Mouse (Mus musculus) left cerebral cortex, postnatal 10 days (tissue): ENCODE results near the gene Bpifb2. TPM values are rescaled to one million over a fixed set of nuclear protein-coding genes. Genes with fewer than 3 reads are reported as not detected.

Experiments
- DNase-seq, 2 experiments: peaks; one replicate each; pipeline ENCODE4 v3.0.0; 2021 to 2022; ENCODE audit warnings: low spot score in 2 of 2, mixed read lengths in 1 of 2; ENCODE audit errors: extremely low spot score in 1 of 2
- intact Hi-C: fragments of 180-260 bp; cut with DNase I; formaldehyde crosslinking; loops from one replicate; pipeline ENCODE4 v1.15.1; 2025
- total RNA-seq, 2 experiments: library from RNA; stranded (reverse); gene quantifications; 2 replicates each; pipeline ENCODE4 v1.2.3; 2021

Bpifb2 gene
- total RNA-seq, 2 experiments from 2014 or later: not detected

GRCm38 (mm10) chr2:153921246-153921645 lies 46.4 kb downstream of the Bpifb2 start:
- DNase-seq: no peak
- intact Hi-C loops: no loop called here

- peak in 1 of 2 experiments; percentile 42 for DNase-seq
- intact Hi-C loops: loop anchor here (5.0 kb wide), 2 partner anchors 123 to 263 kb away; no protein-coding TSS in a partner anchor
Observed at GRCm38 (mm10) chr2:153929871-153930413, 55.1 kb downstream of the Bpifb2 start.

DNA sequence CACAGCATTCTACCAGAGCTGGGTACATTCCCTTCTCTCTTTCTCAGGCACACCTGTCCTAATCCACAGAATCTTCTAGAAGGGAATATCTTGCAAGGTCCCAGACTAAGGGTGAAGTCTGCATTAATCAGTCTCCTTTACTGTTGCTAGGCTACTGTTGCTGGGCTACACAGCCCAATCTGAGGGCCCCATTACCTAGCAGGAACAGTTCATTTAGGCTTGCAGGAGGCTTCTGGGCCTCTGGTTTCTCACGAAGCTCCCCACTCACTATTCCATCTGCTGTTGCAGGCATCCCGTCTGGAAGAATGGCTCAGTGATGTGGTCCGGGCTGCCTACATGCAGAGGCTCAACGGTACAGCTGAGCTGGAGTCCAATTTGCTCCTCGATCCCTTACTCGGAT lies 56.3 kb downstream of the Bpifb2 start:
- no peak for DNase-seq
- intact Hi-C loops: loop anchor here (5.0 kb wide), 2 partner anchors 124 to 264 kb away; no protein-coding TSS in a partner anchor

- intact Hi-C loops: loop anchor here (5.0 kb wide), 2 partner anchors 126 to 266 kb away; no protein-coding TSS in a partner anchor
- DNase-seq: no peak
Observed at GRCm38 (mm10) chr2:153933311-153933710, 58.5 kb downstream of the Bpifb2 start.

GRCm38 (mm10) chr2:153935348-153935747 lies 60.5 kb downstream of the Bpifb2 start:
- no peak for DNase-seq
- intact Hi-C loops: no loop called here

DNA sequence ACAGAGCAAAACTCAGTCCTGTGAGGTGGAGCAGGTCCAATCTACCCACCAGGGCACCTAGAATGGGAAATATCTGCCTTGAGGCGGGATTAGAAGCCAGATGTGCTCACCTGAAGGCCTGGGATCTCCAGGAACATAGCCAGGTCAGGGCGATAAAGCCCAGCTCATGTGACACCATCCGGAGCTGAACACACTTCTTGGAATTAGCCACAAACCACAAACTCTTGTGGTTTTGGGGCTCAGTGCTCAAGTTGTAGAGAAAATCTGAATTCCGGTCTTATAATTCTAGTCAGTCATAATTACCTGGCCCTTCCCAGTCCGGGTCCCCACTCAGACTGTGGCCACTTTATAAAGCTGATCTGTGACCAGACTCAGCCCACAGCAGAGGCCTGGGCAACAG lies 63.0 kb downstream of the Bpifb2 start, which contains the start of gene Bpifb4:
Gene Bpifb4 (plus strand): TSS at position 370 of the 400 bp plus-strand sequence.
- intact Hi-C loops: no loop called here
- no peak for DNase-seq

DNA sequence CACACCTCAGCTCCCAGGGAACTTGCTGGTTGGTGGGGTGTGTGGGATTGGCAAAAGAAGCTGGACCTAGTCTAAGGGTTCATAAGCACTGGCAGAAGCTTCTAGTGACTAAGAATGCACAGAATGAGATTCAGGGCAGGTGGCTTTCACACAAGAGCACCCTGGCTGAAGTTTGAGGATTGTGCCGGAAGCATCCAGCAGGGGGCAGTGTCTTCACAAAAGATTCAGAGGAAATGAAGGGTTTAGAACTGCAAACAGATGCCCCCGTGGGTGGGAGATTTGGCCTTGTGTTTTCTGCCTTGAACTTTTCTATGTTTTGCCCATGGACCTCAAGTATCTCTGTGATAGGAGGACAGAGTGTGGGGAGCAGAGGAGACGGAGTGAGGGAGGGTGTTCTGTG lies 68.7 kb downstream of the Bpifb2 start:
- DNase-seq: no peak
- intact Hi-C loops: no loop called here

DNA sequence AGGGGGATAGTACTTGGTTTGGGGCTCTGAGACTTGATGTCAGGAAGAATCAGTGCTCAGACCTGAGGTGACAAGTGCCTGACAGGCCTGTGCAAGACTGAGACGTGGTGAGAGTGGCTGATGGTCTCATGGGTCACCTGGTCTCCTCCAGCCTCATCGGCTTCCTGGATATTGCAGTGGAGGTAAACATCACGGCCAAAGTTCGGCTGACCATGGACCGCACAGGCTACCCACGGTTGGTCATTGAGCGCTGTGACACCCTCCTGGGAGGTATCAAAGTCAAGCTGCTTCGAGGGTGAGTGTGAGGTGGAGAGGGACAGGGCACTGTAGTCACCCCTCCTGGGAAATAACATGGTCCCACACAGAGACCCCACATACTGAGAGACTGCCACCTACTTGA lies 69.7 kb downstream of the Bpifb2 start:
- DNase-seq: no peak
- intact Hi-C loops: no loop called here

Other genes starting within 250 kb of the Bpifb2 start
- 10 to 100 TPM; 32.9 to 36.5 TPM for gene Commd7, start 242.3 kb upstream of the Bpifb2 start, total RNA-seq
- gene Dnmt3b, start 225.6 kb upstream of the Bpifb2 start, total RNA-seq: 1 to 10 TPM; 1.5 to 1.7 TPM
- gene Dnmt3c, start 178.4 kb upstream of the Bpifb2 start, total RNA-seq: under 1 TPM in 1 of 2 experiments, not detected in 1; 0.17 TPM
- gene Mapre1, start 133.8 kb upstream of the Bpifb2 start, total RNA-seq: 100 to 1,000 TPM; 183 to 200 TPM
- under 1 TPM; 0.45 to 0.56 TPM for gene Efcab8, start 95.1 kb upstream of the Bpifb2 start, total RNA-seq
- not detected for gene Sun5, start 4.0 kb upstream of the Bpifb2 start, total RNA-seq
- not detected for gene Bpifb6, start 25.3 kb downstream of the Bpifb2 start, total RNA-seq
- not detected for gene Bpifb3, start 43.2 kb downstream of the Bpifb2 start, total RNA-seq
- not detected for gene Bpifb4, start 63.2 kb downstream of the Bpifb2 start, total RNA-seq
- gene Bpifa6, start 99.9 kb downstream of the Bpifb2 start, total RNA-seq: not detected
- gene Bpifa2, start 133.2 kb downstream of the Bpifb2 start, total RNA-seq: not detected